Mouse (Mus musculus) bone marrow macrophage, adult 2 months (primary cell): ENCODE measurements around the gene Grin2c.

Experiments used
- CTCF ChIP-seq: IDR thresholded peaks from 2 replicates; pipeline ENCODE4 v1.5.1; 2012; ENCODE audit warnings: low read depth, mild to moderate bottlenecking, low read length, moderate library complexity
- POLR2A ChIP-seq: IDR thresholded peaks from 2 replicates; pipeline ENCODE4 v1.6.1; 2012; ENCODE audit warnings: mild to moderate bottlenecking, low read depth, low read length, borderline replicate concordance

DNA sequence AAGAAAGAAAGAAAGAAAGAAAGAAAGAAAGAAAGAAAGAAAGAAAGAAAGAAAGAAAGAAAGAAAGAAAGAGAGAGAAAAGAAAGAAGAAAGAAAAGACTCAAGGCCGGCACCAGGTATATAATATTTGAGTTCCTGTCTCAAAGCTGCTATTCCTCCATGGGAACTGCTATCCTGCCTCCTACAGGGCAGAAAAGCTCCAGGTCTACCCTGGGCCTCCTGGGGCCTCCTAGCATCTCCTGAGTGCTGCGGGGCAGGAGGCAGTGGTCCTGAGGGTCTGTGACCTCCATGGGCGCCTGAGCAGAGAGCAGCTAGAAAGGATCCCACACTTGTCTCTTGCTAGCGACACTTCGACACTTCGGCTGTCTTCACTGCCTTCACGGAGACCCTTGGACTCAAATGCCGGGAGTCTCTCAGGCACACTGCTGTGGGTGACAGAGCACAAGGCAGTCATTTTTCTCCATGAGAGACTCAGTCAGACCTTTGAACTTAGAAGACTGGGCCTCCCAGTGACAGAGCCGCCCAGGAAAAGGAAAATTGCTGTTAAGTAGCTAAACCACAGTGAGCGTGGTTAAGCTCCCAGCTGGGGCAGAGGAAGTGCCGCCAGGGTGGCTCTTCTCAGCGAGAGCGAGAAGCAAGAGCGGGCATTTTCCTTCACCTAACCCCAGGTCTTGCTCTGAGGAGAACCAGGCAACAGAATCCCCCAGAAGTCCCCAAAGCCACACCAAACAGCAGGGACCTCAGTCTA lies 35.7 kb downstream of the Grin2c start:
- no peak for TF ChIP-seq CTCF
- no peak for TF ChIP-seq POLR2A
